Mouse (Mus musculus): ENCODE data around the gene Neu3. TPM values are rescaled to one million over a fixed set of nuclear protein-coding genes. Genes with fewer than 3 reads are reported as not detected.

The Neu3 gene
- polyA plus RNA-seq, 1 experiment: 0.91 TPM

- Histone ChIP-seq H3K27ac (ENCODE audit: control insufficient read depth, insufficient read depth, low read depth, low read length) (no peak overlapping the region), H3K4me1 (ENCODE audit: control insufficient read depth, insufficient read depth, low read length) (no peaks in the 10 kb centered on the region), H3K27me3 (ENCODE audit: control insufficient read depth, insufficient read depth, low read length) (no peaks in the 10 kb centered on the region), H3K36me3 (ENCODE audit: control insufficient read depth, insufficient read depth, low read length) (no peaks in the 10 kb centered on the region), H3K4me3 (ENCODE audit: control insufficient read depth, low read depth, low read length) (no peak overlapping the region)
- TF ChIP-seq POLR2A (IDR thresholded peaks at IDR 0.05; ENCODE audit: control insufficient read depth, low read depth, low read length): no peak
- no peak for TF ChIP-seq CTCF (IDR thresholded peaks at IDR 0.05; ENCODE audit: control insufficient read depth, insufficient read depth, insufficient replicate concordance, low read depth, low read length)
These were observed 5.6 kb upstream of the Neu3 start for GRCm38 (mm10) chr7:99833846-99834222.

DNA sequence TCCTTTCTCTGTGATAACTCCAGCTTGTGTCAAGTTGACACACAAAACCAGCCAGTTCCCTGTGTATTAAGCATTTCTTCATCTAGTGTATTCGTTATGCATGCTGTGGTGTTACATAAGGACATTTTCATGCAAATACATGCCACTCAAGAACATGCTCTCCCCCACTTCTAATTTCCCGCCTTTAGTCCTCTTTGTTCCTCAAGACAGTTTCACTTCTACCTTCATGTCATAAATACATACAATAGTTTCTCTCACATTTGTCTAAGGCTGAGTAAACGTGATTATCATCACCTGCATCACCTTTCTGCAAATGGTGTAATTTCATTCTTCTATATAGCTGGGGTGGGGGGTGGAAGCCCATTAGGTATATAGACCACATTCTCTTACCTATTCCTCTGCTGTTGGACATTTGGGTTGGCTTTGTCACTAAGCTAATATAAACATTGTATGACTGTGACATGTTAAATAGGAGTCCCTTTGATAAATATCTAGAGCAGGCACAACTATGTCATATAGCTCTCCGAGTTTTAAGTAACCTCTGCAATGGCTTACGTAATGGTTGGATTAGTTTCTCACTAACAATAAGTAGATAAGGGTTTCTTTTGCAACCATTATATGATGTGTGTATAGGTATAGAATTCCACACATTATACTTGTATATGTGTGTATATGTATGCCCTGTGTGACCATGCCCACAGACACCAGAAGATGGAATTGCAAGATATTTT, 5.1 kb upstream of the Neu3 start:
- TF ChIP-seq POLR2A (IDR thresholded peaks at IDR 0.05; ENCODE audit: control insufficient read depth, low read depth, low read length): no peak
- TF ChIP-seq CTCF (IDR thresholded peaks at IDR 0.05; ENCODE audit: control insufficient read depth, insufficient read depth, insufficient replicate concordance, low read depth, low read length): no peak
- Histone ChIP-seq H3K27ac (ENCODE audit: control insufficient read depth, insufficient read depth, low read depth, low read length) (no peak overlapping the region), H3K36me3 (ENCODE audit: control insufficient read depth, insufficient read depth, low read length) (no peaks in the 10 kb centered on the region), H3K4me3 (ENCODE audit: control insufficient read depth, low read depth, low read length) (no peak overlapping the region), H3K27me3 (ENCODE audit: control insufficient read depth, insufficient read depth, low read length) (no peaks in the 10 kb centered on the region), H3K4me1 (ENCODE audit: control insufficient read depth, insufficient read depth, low read length) (no peaks in the 10 kb centered on the region; the same call in 1 of the 2 replicates)

DNA sequence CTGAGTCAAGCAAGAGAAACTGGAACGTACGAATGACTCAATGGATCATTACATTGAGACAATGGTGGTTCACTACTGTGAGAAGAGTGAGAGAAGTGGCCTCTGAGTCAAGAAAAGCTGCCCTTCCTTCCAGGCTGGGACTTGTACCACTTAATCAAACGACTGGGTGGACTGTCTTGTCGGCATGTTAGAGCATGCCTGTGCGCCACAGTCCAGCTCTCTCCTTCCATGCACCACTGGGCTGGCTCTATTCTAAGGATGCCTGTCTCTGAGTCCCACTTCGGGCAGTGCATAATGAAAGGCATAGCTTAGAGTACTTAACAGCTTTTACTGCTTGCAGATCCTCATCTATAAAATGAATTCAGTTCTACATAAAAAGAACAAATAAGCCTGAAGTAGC, 2.1 kb downstream of the Neu3 start:
- H3K4me1 ChIP-seq (ENCODE audit: control insufficient read depth, insufficient read depth, low read length): no peaks in the 10 kb centered on the region; the same call in 1 of the 2 replicates
- no peaks in the 10 kb centered on the region for H3K27me3 ChIP-seq (ENCODE audit: control insufficient read depth, insufficient read depth, low read length)
- no peaks in the 10 kb centered on the region for H3K36me3 ChIP-seq (ENCODE audit: control insufficient read depth, insufficient read depth, low read length)
- H3K4me3 ChIP-seq (ENCODE audit: control insufficient read depth, low read depth, low read length): no peak overlapping the region
- no peak overlapping the region for H3K27ac ChIP-seq (ENCODE audit: control insufficient read depth, insufficient read depth, low read depth, low read length)
- TF ChIP-seq POLR2A (IDR thresholded peaks at IDR 0.05; ENCODE audit: control insufficient read depth, low read depth, low read length) (no peak), CTCF (IDR thresholded peaks at IDR 0.05; ENCODE audit: control insufficient read depth, insufficient read depth, insufficient replicate concordance, low read depth, low read length) (no peak)

GRCm38 (mm10) chr7:99825511-99825910, 2.7 kb downstream of the Neu3 start:
- Histone ChIP-seq H3K36me3 (ENCODE audit: control insufficient read depth, insufficient read depth, low read length) (no peaks in the 10 kb centered on the region), H3K4me1 (ENCODE audit: control insufficient read depth, insufficient read depth, low read length) (no peaks in the 10 kb centered on the region; the same call in 1 of the 2 replicates), H3K27me3 (ENCODE audit: control insufficient read depth, insufficient read depth, low read length) (no peaks in the 10 kb centered on the region), H3K27ac (ENCODE audit: control insufficient read depth, insufficient read depth, low read depth, low read length) (no peak overlapping the region), H3K4me3 (ENCODE audit: control insufficient read depth, low read depth, low read length) (no peak overlapping the region)
- TF ChIP-seq POLR2A (IDR thresholded peaks at IDR 0.05; ENCODE audit: control insufficient read depth, low read depth, low read length): no peak

DNA sequence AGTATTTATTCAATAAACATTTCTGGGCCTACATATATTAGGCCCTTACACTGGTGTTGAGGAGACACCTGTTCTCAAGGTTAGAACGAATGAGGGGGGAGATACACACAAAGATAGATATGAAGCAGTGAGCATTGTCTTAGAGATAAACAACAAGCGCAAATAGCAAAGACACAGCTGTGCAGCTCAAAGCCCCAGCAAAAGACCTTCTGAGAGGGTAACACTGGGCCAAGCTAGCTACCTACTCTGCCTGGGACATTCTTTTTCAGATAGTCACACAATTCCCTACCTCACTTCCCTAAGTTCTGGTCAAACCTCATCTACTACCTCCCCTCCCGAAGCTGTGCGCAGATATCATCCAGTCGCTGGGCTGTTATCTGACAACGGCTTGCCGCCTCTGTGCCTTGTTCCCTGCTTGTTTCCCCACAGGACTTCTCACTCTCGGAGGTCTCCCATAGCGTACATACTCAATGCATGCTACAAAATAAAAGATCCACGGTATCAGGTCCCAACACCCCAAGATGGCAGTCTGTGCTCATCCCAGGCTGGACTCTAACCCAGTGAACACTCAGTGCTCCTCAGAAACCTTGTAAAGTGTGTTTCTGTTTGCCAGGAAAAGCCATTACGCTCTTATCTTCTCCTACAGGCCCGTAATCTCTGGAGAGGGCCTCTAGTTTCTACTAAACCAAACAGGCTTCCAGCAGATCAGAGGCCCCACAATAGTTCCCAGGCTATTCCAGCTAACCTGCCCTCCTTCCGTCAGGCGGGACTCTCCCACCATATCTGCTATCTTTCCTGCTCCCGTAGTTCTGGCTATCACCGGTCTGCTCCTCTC, 3.4 kb downstream of the Neu3 start:
- H3K27ac ChIP-seq (ENCODE audit: control insufficient read depth, insufficient read depth, low read depth, low read length): no peak overlapping the region
- H3K4me1 ChIP-seq (ENCODE audit: control insufficient read depth, insufficient read depth, low read length): no peaks in the 10 kb centered on the region; the same call in 1 of the 2 replicates
- no peak for TF ChIP-seq CTCF (IDR thresholded peaks at IDR 0.05; ENCODE audit: control insufficient read depth, insufficient read depth, insufficient replicate concordance, low read depth, low read length)
- no peak for TF ChIP-seq POLR2A (IDR thresholded peaks at IDR 0.05; ENCODE audit: control insufficient read depth, low read depth, low read length)
- no peak overlapping the region for H3K4me3 ChIP-seq (ENCODE audit: control insufficient read depth, low read depth, low read length)
- H3K36me3 ChIP-seq (ENCODE audit: control insufficient read depth, insufficient read depth, low read length): no peaks in the 10 kb centered on the region
- no peaks in the 10 kb centered on the region for H3K27me3 ChIP-seq (ENCODE audit: control insufficient read depth, insufficient read depth, low read length)

DNA sequence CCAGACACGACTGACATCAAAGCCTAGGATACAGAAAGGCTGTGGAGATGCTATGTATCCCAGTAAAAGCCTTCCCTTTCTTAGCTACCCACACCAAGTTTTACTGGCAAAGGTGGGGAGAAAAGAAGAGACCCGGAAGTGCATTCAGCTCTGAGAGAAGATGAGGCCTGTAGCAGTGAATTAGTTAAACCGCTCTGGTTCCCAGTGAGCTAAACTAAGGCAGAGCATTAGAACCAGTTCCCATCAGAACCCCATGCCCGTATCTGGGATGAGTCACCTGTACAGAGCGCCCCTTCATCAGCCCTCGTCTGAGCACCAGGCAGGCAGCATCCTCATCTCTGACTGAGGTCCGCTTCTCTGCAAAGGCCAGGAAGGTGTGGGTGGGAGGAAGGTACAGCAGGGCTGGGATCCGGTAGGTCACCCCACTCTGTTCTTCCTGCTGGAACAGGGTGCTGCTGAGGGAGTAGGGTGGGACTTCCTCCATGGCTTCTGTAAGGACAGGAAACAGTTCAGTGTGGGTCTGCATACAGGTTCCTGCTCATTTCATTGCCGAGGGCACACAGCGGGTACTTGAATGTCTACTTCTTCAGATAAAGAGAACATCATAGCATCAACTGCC, 5.1 kb downstream of the Neu3 start:
- TF ChIP-seq POLR2A (IDR thresholded peaks at IDR 0.05; ENCODE audit: control insufficient read depth, low read depth, low read length): no peak
- no peak for TF ChIP-seq CTCF (IDR thresholded peaks at IDR 0.05; ENCODE audit: control insufficient read depth, insufficient read depth, insufficient replicate concordance, low read depth, low read length)
- H3K27me3 ChIP-seq (ENCODE audit: control insufficient read depth, insufficient read depth, low read length): no peaks in the 10 kb centered on the region
- H3K27ac ChIP-seq (ENCODE audit: control insufficient read depth, insufficient read depth, low read depth, low read length): no peak overlapping the region
- H3K36me3 ChIP-seq (ENCODE audit: control insufficient read depth, insufficient read depth, low read length): no peaks in the 10 kb centered on the region
- H3K4me3 ChIP-seq (ENCODE audit: control insufficient read depth, low read depth, low read length): no peak overlapping the region
- no peaks in the 10 kb centered on the region for H3K4me1 ChIP-seq (ENCODE audit: control insufficient read depth, insufficient read depth, low read length)

DNA sequence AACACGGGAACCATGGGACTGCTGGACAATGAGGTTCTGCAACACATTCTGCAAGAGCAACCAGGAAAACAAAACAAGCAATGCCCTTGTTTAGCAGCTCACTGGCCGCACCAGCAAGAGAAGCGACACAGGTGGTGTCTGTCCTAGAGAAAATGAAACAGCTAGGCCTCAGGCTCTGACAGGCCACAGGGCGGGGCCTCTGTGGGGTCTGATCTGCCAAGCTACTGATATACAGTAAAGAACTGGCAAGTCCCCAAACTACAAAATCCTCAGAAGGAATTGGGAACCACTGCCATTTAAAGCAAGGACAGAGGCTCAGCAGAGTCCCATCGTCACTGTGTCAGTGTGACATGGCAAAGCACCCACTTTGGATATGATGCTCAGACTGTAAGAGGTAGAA, 5.8 kb downstream of the Neu3 start:
- TF ChIP-seq CTCF (IDR thresholded peaks at IDR 0.05; ENCODE audit: control insufficient read depth, insufficient read depth, insufficient replicate concordance, low read depth, low read length) (no peak), POLR2A (IDR thresholded peaks at IDR 0.05; ENCODE audit: control insufficient read depth, low read depth, low read length) (no peak)
- H3K36me3 ChIP-seq (ENCODE audit: control insufficient read depth, insufficient read depth, low read length): no peaks in the 10 kb centered on the region
- no peak overlapping the region for H3K4me3 ChIP-seq (ENCODE audit: control insufficient read depth, low read depth, low read length)

More for the DNA sequence above, 5.8 kb downstream of the Neu3 start:
- Histone ChIP-seq H3K27ac (ENCODE audit: control insufficient read depth, insufficient read depth, low read depth, low read length) (no peak overlapping the region), H3K27me3 (ENCODE audit: control insufficient read depth, insufficient read depth, low read length) (no peaks in the 10 kb centered on the region), H3K4me1 (ENCODE audit: control insufficient read depth, insufficient read depth, low read length) (no peaks in the 10 kb centered on the region)

Measured in testis, adult 2 months (tissue).